Mouse (Mus musculus) adrenal gland, adult 8-10 months (tissue): ENCODE results near the gene Cx3cr1. TPM values are rescaled to one million over a fixed set of nuclear protein-coding genes. Genes with fewer than 3 reads are reported as not detected.
"Not testable (repeated sequence)": the region's sequence is repeated elsewhere in the genome, so short reads cannot be mapped to it uniquely, and the experiment has no call there.

Experiments used
- DNase-seq: peaks from one replicate; pipeline ENCODE4 v3.0.0; 2022
- total RNA-seq, 4 experiments: library from RNA; stranded (reverse); gene quantifications; 2 replicates each; pipeline ENCODE4 v1.2.4; 2022

The Cx3cr1 gene
- total RNA-seq, 4 experiments from 2014 or later, result 5.7 to 18.2 (median 12.4) TPM

GRCm38 (mm10) chr9:120024171-120024570 lies 45.5 kb downstream of the Cx3cr1 start:
- DNase-seq, result no peak

GRCm38 (mm10) chr9:120023086-120023811 lies 46.4 kb downstream of the Cx3cr1 start, which contains the start of gene Xirp1:
Gene Xirp1 (minus strand): TSS chr9:120023598.
- DNase-seq, result no peak

- no peak for DNase-seq
Measured at GRCm38 (mm10) chr9:120021164-120021563, 48.5 kb downstream of the Cx3cr1 start.

GRCm38 (mm10) chr9:120020285-120020890 lies 49.3 kb downstream of the Cx3cr1 start:
- no peak for DNase-seq

DNA sequence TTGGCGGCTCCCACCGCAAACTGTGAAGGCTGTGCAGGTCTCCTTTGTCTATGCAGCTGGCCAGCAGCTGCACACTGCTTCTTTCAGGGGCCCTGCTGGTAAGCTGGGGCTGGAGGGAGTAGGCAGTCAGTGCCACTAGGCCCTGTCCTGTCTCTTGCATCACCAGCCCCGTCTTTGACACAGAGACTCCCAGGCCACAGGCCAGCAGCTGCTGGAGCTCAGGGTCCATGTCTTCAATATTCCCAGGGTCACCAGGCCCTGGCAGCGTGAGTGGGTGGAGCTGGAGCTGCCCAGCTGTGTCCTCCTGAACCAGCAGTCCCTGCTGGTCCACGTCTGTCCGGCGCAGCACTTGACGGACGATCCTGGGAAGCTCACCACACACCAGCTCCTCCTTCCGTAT lies 52.7 kb downstream of the Cx3cr1 start:
- DNase-seq, result no peak

DNA sequence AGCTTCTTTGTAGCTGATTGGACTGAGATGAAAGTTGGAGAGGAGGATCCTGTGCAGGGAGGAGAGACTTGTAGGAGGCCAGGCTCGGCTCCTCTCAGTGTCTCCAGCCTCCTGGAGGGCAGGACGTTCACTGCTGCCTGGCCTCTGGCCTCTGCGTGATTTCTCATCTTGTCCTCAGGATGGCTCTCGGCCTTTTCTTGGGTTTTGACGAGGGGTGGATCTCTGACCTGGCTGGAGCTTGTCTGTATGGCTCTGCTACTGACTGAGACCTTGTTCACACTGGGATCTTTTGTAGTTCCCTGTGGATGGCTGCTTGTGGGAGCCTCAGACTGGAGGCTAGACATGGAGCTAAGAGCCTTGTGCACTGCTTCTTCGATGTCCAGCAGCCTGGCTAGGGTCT lies 54.9 kb downstream of the Cx3cr1 start:
- no peak for DNase-seq

DNA sequence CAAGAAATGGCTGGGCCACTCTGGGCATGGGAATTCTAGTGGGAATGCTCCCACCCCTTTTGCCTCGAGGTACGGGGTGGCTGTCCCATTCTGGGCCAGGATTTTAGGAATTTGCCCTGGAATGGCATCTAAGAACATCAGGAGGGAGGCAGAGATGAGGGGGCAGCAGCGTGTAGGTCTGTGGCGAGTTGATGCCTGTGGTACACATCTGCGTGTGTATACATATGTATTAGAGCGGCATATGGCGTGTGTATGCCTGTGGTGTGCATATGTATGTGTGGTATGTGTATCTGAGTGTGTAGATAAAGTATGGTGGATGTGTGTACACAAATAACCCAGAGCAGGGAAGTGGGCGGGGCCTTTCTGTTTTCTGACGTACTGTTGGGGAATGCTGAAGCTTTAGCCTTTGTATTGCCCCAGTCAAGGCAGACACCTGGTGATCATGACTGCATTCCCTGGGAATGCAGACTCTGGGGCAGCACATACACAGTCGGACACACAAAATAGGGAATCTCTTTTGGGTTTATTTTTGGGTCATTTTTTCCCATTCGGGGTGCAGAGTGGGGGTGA lies 56.3 kb downstream of the Cx3cr1 start:
- no peak for DNase-seq

DNA sequence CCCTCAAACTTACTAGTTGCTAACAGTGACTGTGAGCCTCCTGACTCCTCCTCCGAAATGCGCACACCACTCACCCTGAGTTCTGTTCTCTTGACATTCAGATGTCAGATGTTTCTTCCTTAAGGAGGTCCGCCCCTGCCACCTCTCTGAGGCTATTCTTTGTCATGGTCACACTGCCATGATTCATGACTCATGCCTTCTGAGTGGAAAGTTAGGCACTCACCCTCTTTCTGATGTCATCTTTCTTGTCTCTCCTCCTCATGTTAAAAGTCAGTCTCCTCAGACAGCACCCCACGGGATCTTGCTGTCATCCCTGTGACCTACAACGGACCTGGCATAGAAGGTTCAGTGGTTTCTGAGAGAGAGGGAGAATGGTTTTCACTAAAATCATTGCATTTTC lies 56.9 kb downstream of the Cx3cr1 start:
- no peak for DNase-seq

GRCm38 (mm10) chr9:120012161-120012560 lies 57.5 kb downstream of the Cx3cr1 start:
- not testable (repeated sequence) for DNase-seq

- DNase-seq, result peak; percentile 88
Measured at GRCm38 (mm10) chr9:120011533-120011932, 58.1 kb downstream of the Cx3cr1 start.

- peak; percentile 96 for DNase-seq
Measured at GRCm38 (mm10) chr9:120010781-120011511, 58.7 kb downstream of the Cx3cr1 start.

- DNase-seq, result no peak
Measured at GRCm38 (mm10) chr9:120009871-120010270, 59.8 kb downstream of the Cx3cr1 start.

DNA sequence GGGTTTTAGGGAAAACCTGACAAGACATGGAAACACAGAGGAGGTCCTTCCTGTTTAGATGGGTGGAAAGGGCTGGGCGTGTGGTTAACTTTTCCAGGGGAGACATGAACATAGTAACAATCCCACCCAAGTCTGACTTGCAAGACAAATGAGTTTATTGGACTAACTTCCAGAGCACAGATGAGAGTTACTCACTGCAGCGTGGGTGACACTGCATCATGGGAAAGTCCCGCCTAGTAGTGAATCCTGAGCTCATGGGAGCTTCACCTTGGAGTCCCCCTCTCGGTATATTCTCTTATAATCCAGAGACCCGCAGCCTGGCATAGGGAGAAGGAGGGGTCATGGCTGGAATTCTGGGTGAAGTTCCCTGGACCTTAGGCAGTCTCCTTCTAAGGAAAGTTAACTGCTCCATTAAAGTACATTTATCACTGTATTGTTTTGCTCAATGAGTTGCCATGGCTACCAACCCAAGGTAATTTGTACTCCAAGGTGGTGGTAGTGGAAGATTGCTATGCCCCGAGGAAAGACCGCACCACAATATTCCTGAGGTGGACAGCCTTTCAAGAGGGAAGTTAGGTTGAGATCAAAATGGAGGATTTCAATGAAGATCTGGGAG lies 60.3 kb downstream of the Cx3cr1 start:
- DNase-seq, result no peak

GRCm38 (mm10) chr9:120007833-120008232 lies 61.8 kb downstream of the Cx3cr1 start:
- no peak for DNase-seq

- DNase-seq, result no peak
Measured at GRCm38 (mm10) chr9:120005936-120006335, 63.7 kb downstream of the Cx3cr1 start.

GRCm38 (mm10) chr9:120002893-120003292 lies 66.8 kb downstream of the Cx3cr1 start:
- DNase-seq, result no peak

DNA sequence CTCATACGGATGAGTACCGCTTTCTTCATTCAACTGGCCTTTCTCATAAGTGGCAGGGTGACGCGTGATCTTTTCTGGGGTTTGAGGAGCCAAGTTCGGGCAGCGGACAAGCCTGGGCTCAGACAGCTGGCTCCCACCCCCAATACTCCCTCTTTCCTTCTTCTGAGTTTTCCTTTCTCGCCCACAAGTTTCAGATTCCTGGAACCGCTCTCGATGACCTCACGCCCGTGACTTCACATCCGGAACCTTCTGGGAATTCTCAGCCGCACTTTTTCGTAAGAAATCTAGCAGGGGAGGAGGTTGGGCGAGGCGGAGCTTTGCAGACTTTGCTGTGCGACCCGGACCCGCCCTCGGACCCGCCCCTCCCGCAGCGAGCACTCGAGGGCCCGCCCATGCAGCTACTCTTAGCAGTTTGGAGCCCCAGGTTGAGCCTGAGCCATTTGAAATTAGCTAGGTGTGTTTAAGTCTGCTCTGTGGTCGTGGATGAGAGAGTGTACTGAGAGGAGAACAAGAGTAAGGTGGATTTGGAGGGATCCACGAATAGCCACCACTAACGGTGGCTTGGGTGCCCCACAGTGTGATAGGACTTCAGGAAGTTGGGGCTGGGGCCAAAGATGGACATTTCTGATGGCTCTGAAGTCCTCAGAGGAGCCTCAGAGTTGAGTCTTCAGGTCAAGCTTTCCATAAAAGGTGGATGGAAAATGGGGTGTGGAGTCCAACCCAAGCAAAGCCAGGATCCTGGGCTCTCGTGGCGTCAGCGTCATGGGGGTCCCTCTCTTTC lies 67.5 kb downstream of the Cx3cr1 start:
- peak; percentile 92 for DNase-seq

GRCm38 (mm10) chr9:120000761-120001160 lies 68.9 kb downstream of the Cx3cr1 start:
- no peak for DNase-seq

GRCm38 (mm10) chr9:119999636-120000035 lies 70.0 kb downstream of the Cx3cr1 start:
- DNase-seq, result no peak

- no peak for DNase-seq
Measured at GRCm38 (mm10) chr9:119998776-119999175, 70.9 kb downstream of the Cx3cr1 start.

- no peak for DNase-seq
Measured at GRCm38 (mm10) chr9:119996080-119996479, 73.6 kb downstream of the Cx3cr1 start.

- DNase-seq, result no peak
Measured at GRCm38 (mm10) chr9:119994207-119994606, 75.5 kb downstream of the Cx3cr1 start.
